Mouse (Mus musculus) R1 (cell line): ENCODE data around the gene Rab3gap2.
A peak's percentile ranks its signal among the peaks of the same experiment; 100 is the strongest.

Source experiments
- DNase-seq: peaks from one replicate; pipeline ENCODE4 v3.0.0-alpha.2; 2018; ENCODE audit warnings: low read depth, low spot score

Rab3gap2 gene

DNA sequence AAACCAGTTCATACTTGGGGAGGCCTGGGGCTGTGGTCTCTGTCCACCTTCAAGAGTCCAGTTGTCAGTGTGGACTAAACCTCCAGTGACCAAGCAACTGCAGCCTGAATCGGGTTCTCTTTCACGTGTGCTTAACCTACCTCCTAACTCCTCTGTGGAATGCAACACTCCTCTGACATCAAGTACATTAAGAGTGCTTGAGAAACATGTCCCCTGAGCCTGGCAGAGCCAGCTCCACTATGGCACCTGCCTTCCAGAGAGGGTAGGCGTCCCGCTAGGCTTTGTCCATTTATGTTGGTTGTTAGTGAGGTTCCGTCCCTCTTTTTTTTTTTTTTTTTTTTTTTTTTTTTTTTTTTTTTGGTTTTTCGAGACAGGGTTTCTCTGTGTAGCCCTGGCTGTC is 23.0 kb downstream of the Rab3gap2 start:
- no peak for DNase-seq

DNA sequence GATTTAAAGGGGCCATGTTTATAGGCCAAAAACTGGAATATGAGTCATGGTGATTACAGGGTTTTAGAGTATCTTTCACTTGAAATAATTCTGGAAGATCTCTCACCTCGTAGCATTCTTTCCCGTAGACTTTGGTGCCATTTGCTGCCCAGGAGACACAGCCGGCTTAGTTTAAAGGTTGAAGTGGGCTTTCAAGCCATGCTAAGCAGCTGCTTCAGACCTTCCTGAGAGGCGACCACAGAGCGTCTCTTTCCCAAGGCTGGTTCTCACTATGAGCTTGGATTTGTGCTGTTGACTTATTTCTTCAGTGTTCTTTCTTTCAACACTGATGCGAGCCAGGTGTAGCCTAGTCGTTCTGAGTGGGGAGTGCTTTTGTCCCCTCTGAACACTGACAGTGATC is 23.8 kb downstream of the Rab3gap2 start:
- DNase-seq: no peak

DNA sequence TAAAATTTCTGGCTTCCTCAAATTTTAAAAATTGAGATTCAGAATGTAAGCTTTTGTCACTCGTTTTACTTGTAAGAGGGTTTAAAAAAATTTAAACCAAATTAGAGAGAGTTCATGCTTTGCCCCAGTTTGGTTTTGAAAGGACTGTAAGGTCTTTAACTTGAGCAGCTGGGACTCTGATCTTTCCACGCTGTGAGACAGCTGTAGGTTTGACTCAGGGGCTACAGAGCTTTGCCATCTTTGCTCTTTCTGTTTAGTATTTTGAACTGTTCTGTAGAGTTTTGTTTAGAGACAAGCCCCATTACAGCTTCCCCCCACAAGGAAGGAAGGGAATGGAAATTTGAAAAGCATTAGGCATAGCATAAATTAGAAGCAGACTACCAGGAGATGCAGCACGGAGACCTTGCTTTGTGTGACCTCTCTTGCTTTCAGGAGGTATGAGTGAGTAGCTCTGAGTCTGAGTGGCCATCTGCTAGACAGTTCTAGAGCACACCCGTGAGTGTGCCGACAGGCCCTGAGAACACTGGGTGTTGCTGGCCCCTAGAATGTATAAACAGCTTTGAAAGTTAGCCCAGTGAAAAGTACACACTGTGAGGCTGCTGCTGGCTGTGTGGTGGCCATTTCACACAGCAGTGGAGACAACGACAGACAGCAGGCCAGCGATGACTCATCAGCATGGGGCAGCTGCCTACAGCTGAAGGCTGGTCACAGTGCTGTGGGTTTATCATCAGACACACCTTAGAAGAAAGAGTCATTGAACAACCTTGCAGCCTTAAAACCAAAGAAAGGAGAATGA is 25.7 kb downstream of the Rab3gap2 start:
- no peak for DNase-seq

- no peak for DNase-seq
These were observed 31.9 kb downstream of the Rab3gap2 start for GRCm38 (mm10) chr1:185235837-185236236.

DNA sequence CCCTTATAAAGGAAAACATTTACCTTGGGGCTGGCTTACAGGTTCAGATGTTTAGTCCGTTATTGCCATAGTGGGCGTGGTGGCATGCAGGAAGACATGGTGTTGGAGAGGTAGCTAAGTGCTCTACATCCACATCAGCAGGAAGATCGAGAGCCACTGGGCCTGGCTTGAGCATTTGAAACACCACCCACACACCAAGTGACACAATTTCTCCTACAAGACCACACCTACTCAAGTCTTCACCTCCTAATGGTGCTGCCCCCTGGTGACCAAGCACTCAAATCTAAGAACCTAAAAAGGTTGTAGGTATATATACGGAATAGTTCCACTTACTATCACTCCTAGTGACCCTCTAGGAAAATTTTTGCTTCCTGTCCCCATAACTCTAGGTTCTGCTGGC is 32.6 kb downstream of the Rab3gap2 start:
- peak; percentile 75 for DNase-seq

- no peak for DNase-seq
These were observed 39.1 kb downstream of the Rab3gap2 start for GRCm38 (mm10) chr1:185243013-185243412.

- DNase-seq: no peak
These were observed 41.5 kb downstream of the Rab3gap2 start for GRCm38 (mm10) chr1:185245456-185245855.

DNA sequence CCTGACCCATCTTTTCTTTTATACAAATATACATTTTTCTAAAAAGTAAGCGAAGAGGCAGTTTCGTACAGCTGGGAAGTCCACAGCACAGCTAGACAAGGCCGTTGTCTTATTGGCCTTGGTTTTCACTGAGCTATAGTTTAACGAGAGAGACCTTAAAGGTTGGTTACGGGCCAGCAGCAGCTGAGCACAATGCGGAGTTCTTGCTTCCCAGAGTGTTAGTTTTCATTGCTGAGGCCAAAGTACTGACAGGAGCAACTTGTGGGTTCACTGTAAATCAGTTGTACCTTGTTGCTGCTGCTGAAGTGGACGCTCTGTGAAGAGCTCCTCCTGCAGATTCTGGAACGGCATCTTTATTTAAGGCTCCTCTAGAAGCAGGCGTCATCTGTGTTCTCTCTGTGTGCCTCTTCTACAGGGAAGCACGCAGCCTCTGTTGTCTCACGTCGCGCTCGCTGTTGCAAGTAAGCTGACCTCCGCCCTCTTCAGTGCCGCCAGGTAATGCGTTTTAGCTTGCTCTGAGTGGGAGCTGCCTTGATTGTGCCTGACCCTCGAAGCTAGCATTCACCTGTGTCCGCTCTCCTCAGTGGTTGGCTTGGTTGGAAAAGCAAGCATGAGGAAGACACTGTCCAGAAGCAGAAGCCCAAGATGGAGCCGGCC is 43.6 kb downstream of the Rab3gap2 start:
- DNase-seq: peak; percentile 47

GRCm38 (mm10) chr1:185248728-185249127 is 44.8 kb downstream of the Rab3gap2 start:
- no peak for DNase-seq

- no peak for DNase-seq
These were observed 48.4 kb downstream of the Rab3gap2 start for GRCm38 (mm10) chr1:185252351-185252750.

- no peak for DNase-seq
These were observed 49.4 kb downstream of the Rab3gap2 start for GRCm38 (mm10) chr1:185253140-185253892.

GRCm38 (mm10) chr1:185255336-185255735 is 51.4 kb downstream of the Rab3gap2 start:
- DNase-seq: no peak

GRCm38 (mm10) chr1:185256753-185257152 is 52.8 kb downstream of the Rab3gap2 start:
- no peak for DNase-seq

DNA sequence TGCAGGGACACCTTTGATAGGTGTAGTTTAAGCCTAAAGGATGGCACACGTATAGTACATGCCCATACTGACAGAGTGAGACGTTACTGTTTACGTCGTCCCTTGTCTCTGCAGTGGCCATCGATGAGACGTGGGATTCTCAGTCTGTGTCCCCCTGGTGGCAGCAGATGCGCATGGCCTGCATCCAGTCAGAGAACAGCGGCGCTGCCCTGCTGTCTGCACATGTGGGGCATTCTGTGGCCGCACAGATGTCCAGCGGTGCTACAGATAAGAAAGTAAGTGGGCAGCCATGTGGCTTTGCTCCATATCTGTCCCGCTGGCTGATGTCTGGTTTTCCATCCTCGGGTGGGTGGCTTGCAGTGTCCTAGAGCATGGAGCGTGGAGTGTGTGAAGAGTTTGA is 58.6 kb downstream of the Rab3gap2 start:
- peak; percentile 54 for DNase-seq

GRCm38 (mm10) chr1:185268675-185269074 is 64.8 kb downstream of the Rab3gap2 start:
- no peak for DNase-seq

- DNase-seq: no peak
These were observed 66.6 kb downstream of the Rab3gap2 start for GRCm38 (mm10) chr1:185270403-185271097.

DNA sequence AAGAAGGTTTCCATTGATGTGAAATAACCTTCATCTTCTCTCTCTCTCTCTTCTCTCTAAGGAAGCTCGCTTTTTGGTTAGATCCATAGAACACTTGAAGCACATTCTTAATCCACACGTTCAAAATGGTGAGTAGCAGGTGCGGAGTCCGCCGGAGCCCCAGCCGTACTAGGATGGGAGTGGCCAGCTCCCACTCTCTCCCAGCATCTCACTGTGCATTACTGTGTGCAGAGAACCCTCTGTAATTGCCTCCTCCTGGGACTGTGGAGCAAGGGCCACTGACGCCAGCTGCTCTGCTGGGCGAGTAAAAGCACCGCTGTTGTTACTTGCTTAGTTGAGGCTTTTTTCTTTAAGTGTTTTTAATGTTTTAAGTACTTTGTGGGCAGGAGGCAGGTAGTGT is 67.5 kb downstream of the Rab3gap2 start:
- DNase-seq: no peak

GRCm38 (mm10) chr1:185274819-185275545 is 71.1 kb downstream of the Rab3gap2 start:
- DNase-seq: no peak

DNA sequence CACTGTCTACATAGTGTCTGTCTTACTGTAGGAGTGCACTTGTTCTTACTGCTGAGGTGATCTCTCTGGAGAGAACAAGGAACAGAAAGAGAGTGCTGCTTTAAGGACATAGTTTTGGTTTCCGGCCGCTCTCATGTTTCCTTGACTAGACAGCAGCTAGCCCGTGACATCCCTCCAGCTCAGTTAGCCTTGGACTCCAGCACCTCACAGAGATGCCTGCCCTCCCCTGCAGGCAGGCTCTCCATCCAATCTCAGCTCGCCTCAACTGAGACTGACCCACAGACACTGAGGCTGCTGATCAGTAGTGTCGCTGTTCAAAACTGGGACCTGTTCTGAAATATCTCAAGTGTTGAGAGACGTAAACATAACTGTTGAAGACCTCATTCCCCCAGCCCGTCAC is 72.1 kb downstream of the Rab3gap2 start:
- no peak for DNase-seq

- no peak for DNase-seq
These were observed 73.1 kb downstream of the Rab3gap2 start for GRCm38 (mm10) chr1:185277022-185277421.

- no peak for DNase-seq
These were observed 75.4 kb downstream of the Rab3gap2 start for GRCm38 (mm10) chr1:185279288-185279687.
